Mouse (Mus musculus) ES-E14 (cell line): ENCODE results near the gene Csk. TPM values are rescaled to one million over a fixed set of nuclear protein-coding genes. Genes with fewer than 3 reads are reported as not detected.

ENCODE experiments used
- DNase-seq: peaks from one replicate; pipeline ENCODE4 v3.0.0-alpha.2; 2013; ENCODE audit warnings: low read depth, low spot score
- H3K27ac ChIP-seq: 2 replicates; pipeline ENCODE4 v1.5.1; 2012; ENCODE audit warnings: low read depth, mild to moderate bottlenecking, low read length, moderate library complexity, mixed read lengths; ENCODE audit not compliant: poor library complexity, insufficient read depth, severe bottlenecking
- H3K36me3 ChIP-seq: 2 replicates; pipeline ENCODE4 v1.6.1; 2012; ENCODE audit warnings: mild to moderate bottlenecking, low read length, moderate library complexity, mixed read lengths; ENCODE audit not compliant: control insufficient read depth, poor library complexity, insufficient read depth, severe bottlenecking
- H3K4me1 ChIP-seq, 2 experiments: fragments of 150-350 bp in 1 of 2; sonication (generic) in 1 of 2; 2 replicates each; pipeline ENCODE4 v1.6.1; 2012; ENCODE audit warnings: low read length in 2 of 2, mild to moderate bottlenecking in 1 of 2, mixed read lengths in 1 of 2; ENCODE audit not compliant: control insufficient read depth in 2 of 2, insufficient read depth in 2 of 2, poor library complexity in 1 of 2
- H3K4me3 ChIP-seq, 2 experiments: fragments of 150-350 bp in 1 of 2; sonication (generic) in 1 of 2; 2 replicates each; pipeline ENCODE4 v1.5.1; 2012; ENCODE audit warnings: low read length in 2 of 2, low read depth in 1 of 2, mild to moderate bottlenecking in 1 of 2, mixed read lengths in 1 of 2; ENCODE audit not compliant: insufficient read depth in 1 of 2, poor library complexity in 1 of 2, severe bottlenecking in 1 of 2
- H3K9ac ChIP-seq: 2 replicates; pipeline ENCODE4 v1.6.1; 2012; ENCODE audit warnings: low read depth, mild to moderate bottlenecking, low read length, mixed read lengths; ENCODE audit not compliant: poor library complexity, insufficient read depth, severe bottlenecking
- H3K9me3 ChIP-seq: fragments of 150-350 bp; sonication (generic); 2 replicates; pipeline ENCODE4 v1.6.1; 2012; ENCODE audit warnings: low read depth, mild to moderate bottlenecking, low read length; ENCODE audit not compliant: control insufficient read depth, insufficient read depth
- CHD2 ChIP-seq: IDR thresholded peaks from 2 replicates; pipeline ENCODE4 v1.6.1; 2014; ENCODE audit warnings: mild to moderate bottlenecking, low read depth, low read length, inconsistent platforms
- HCFC1 ChIP-seq: IDR thresholded peaks from 2 replicates; pipeline ENCODE4 v1.6.1; 2012; ENCODE audit warnings: low read length, inconsistent platforms, borderline replicate concordance; ENCODE audit not compliant: insufficient read depth
- MAFK ChIP-seq: IDR thresholded peaks from 2 replicates; pipeline ENCODE4 v1.6.1; 2014; ENCODE audit warnings: mild to moderate bottlenecking, low read depth, low read length, inconsistent platforms; ENCODE audit not compliant: insufficient read depth
- ZC3H11A ChIP-seq: IDR thresholded peaks from 2 replicates; pipeline ENCODE4 v1.6.1; 2012; ENCODE audit warnings: low read depth, mild to moderate bottlenecking, inconsistent platforms, low read length, borderline replicate concordance
- ZNF384 ChIP-seq: IDR thresholded peaks from 2 replicates; pipeline ENCODE4 v1.6.1; 2012; ENCODE audit warnings: low read depth, low read length, inconsistent platforms
- in situ Hi-C, 2 experiments: fragments of 600-800 bp; cut with MboI; formaldehyde crosslinking; loops; one replicate each; pipeline ENCODE4 v1.15.1; 2025; ENCODE audit warnings: low sequenced_read_pairs in 2 of 2, inconsistent platforms in 1 of 2; ENCODE audit not compliant: unreplicated experiment in 2 of 2
- total RNA-seq: library from RNA; depleted of rRNA; stranded (reverse); fragments of 300-350 nt; gene quantifications from 2 replicates; pipeline ENCODE4 v1.2.3, GENCODE M21; 2012

Csk gene
- total RNA-seq, 1 experiment = 32.2 TPM

- no peak for TF ChIP-seq HCFC1
- no peak for TF ChIP-seq CHD2
- no peak for TF ChIP-seq ZC3H11A
- TF ChIP-seq ZNF384 = no peak
- no peak for TF ChIP-seq MAFK
- Histone ChIP-seq H3K27ac (no peak overlapping the region; the same call in 1 of the 2 replicates), H3K4me3 (no peak overlapping the region), H3K4me1 (peaks cover 7 to 16% of the 10 kb centered on the region in 2 experiments; a peak in 3 of 4 replicates), H3K36me3 (peaks cover 20% of the 10 kb centered on the region; the same call in 1 of the 2 replicates), H3K9ac (no peak overlapping the region), H3K9me3 (no peaks in the 10 kb centered on the region)
- in situ Hi-C loops = no loop called here
- no peak for DNase-seq
Measured at GRCm38 (mm10) chr9:57597929-57598382, 55.5 kb downstream of the Csk start.

DNA sequence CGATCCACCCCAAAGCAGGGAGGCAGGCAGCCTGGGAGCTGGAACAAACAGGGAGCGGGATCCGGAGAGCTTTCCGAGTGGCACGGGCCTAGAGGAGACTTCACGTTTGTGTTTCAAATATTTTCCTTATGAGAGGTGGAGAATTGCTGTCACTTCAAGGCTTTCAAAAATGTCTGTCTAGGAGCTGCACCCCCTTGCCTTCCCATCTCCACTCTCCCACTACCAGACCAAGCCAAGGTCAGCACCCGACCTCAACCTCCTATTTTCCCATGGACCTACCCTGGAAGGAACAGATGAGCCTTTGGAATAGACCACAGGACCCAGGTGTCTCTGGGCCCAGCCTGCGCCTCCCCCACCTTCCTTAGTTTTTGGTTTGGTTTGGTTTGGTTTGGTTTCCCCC, 56.2 kb downstream of the Csk start:
- Histone ChIP-seq H3K9me3 (no peaks in the 10 kb centered on the region), H3K36me3 (peaks cover 23% of the 10 kb centered on the region; the same call in 1 of the 2 replicates), H3K4me3 (no peak overlapping the region), H3K27ac (no peak overlapping the region), H3K9ac (no peak overlapping the region), H3K4me1 (peaks cover 7 to 16% of the 10 kb centered on the region in 2 experiments; a peak in 3 of 4 replicates)
- in situ Hi-C loops = no loop called here
- DNase-seq = no peak
- TF ChIP-seq ZNF384 (no peak), MAFK (no peak)

DNA sequence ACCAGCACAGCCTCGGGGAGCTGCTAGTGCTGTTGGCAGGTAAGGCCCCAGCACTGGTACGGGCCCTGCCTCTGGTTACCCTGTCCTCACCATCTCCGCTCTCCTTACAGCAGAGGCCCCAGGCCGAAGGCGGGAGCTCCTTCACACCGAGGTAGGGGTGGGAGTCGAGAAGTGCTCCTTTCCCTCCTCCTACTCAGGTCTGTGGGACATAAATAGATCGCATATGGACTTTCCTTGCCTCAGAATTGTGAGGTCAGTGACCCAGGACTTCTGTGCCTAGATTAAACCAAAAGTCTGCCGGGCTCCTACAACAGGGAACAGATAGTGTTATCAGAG, 59.3 kb downstream of the Csk start:
- DNase-seq = no peak
- H3K9me3 ChIP-seq = no peaks in the 10 kb centered on the region
- no peak overlapping the region for H3K27ac ChIP-seq
- H3K4me1 ChIP-seq = peaks cover 0 to 5% of the 10 kb centered on the region in 2 experiments; a peak in 2 of 4 replicates
- H3K9ac ChIP-seq = no peak overlapping the region
- no peak for TF ChIP-seq ZNF384
- no peak for TF ChIP-seq ZC3H11A
- TF ChIP-seq MAFK = no peak
- no peak for TF ChIP-seq CHD2
- no peak for TF ChIP-seq HCFC1
- in situ Hi-C loops = no loop called here
- peaks cover 23% of the 10 kb centered on the region; the same call in 1 of the 2 replicates for H3K36me3 ChIP-seq
- H3K4me3 ChIP-seq = no peak overlapping the region

DNA sequence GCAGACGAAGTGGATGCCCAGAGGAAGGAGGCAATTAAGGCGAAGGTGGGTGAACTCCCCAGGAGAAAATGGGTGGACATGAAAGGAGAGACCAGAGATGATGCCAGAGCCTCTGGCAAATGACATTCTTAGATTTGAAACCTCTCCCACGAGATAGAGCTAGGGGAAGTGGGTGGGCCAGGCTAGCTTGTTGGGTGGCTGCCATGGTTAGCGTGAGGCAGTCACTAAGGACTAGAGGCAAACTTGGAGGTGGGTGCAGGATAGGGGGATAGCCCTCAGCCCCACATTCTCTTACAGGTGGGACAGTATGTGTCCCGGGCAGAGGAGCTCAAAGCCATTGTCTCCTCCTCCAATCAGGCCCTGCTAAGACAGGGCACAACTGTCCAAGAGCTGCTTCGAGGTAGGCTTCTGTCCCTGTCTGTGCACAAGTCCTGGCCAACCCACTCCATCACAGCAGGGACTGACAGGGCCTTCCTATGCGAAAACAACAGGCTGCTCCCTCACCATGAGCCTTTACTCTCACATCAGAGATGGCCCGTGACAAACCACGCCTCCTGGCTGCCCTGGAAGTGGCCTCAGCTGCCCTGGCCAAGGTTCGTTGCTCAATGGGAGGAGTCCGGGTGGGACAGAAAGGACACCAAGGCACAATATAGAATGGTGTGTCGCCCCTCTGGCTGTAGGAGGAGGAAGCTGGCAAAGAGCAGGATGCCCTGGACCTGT, 59.8 kb downstream of the Csk start:
- in situ Hi-C loops = no loop called here
- TF ChIP-seq MAFK (no peak), CHD2 (no peak), ZC3H11A (no peak), ZNF384 (no peak), HCFC1 (no peak)
- Histone ChIP-seq H3K9me3 (no peaks in the 10 kb centered on the region), H3K36me3 (peaks cover 23% of the 10 kb centered on the region; the same call in 1 of the 2 replicates), H3K27ac (no peak overlapping the region), H3K9ac (no peak overlapping the region), H3K4me3 (no peak overlapping the region), H3K4me1 (peaks cover 0 to 2% of the 10 kb centered on the region in 2 experiments; a peak in 2 of 4 replicates)
- no peak for DNase-seq
